Mouse (Mus musculus): ENCODE measurements at regions not wholly inside any gene's neighbourhood (a gene's known extent, or its start where the extent isn't known, plus 50 kb on each side); places are given as distances from the start of the nearest gene placed in this dataset.

DNA sequence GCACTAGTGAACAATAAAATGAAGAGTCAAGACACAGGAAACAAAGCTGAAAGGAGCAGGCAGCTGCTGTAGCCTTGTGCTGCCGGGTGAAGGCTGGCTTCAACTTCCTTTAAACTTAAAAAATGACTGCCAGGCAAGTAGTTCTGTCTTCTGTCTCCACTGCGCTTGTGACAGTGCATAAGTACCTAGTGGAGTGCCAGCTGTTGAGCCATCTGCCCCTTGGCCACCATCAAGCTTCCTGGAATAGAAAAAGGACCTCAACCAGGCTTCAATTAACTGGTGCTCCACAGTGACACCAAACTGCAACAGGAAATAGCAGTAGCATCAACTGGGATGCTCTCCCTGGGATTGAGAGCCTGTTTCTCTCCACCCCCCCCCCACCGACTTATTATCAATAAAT lies 616.8 kb upstream of the Tle4 start:
- TF ChIP-seq CTCF (conservative IDR thresholded peaks at IDR 0.05; ENCODE audit: low read length) = no peak
- no peak for TF ChIP-seq NANOG (IDR thresholded peaks at IDR 0.05; ENCODE audit: borderline replicate concordance, low read length)
